6 mouse cellular contexts compared by ENCODE assay signal in the genomic region with DNA sequence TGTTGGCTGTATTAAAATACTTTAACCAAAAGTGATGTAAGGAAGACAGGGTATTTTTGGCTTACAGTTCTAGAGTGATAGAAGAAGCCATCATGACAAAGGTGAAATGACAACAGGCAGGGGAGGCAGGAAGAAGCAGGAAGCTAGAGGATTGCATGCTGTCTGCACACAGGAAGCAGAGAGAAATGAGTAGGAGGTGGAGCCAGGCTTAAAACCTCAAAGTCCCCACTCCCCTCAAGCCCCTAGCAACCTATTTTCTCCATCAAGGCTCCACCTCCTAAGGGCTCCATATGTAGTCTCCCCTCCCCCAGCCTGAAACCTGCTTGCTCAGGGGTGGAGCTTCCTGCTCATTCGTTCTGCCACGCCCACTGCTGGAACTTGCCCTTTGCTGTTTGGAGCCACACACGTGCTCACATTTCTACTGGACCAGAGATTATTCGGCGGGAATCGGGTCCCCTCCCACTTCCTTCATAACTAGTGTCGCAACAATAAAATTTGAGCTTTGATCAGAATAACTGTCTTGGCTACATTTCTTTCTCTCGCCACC.
A peak's percentile ranks its signal among the peaks of the same experiment; 100 is the strongest.
DNase-seq lines count a peak whose midpoint lies in the region; ATAC-seq and TF ChIP-seq lines count a peak whose summit lies in the region.
"Not testable (repeated sequence)": the region's sequence is repeated elsewhere in the genome, so short reads cannot be mapped to it uniquely, and the experiment has no call there.

No protein-coding gene starts in this region.

- H3K27me3 ChIP-seq in hindbrain, embryonic 10.5 days (ENCODE audit: insufficient read depth, poor library complexity, severe bottlenecking); kidney, adult 2 months (replicated peaks; ENCODE audit: control insufficient read depth, insufficient read depth, low read length); stomach, postnatal 0 days (ENCODE audit: control insufficient read depth, insufficient read depth, low read length): not testable (repeated sequence)

- not testable (repeated sequence) for H3K9me3 ChIP-seq in hindbrain, embryonic 10.5 days; stomach, postnatal 0 days (ENCODE audit: control insufficient read depth, low read length)

- not testable (repeated sequence) for H3K36me3 ChIP-seq in hindbrain, embryonic 10.5 days; kidney, adult 2 months (ENCODE audit: control insufficient read depth, insufficient read depth, low read length); stomach, postnatal 0 days (ENCODE audit: control insufficient read depth, insufficient read depth, low read length)

- peak; percentile 73 for DNase-seq in R1 (ENCODE audit: low read depth, low spot score)
- DNase-seq in hindbrain, embryonic 10.5 days (ENCODE audit: low spot score) = not testable (repeated sequence)
- DNase-seq in kidney, adult 2 months = peak; percentile 15
- DNase-seq in lung, postnatal 10 days = peak; percentile 12
- peak; percentile 75 for DNase-seq in stomach, postnatal 0 days (ENCODE audit: low spot score)

- peaks cover 22% of the 10 kb centered on the region for H3K4me1 ChIP-seq in hindbrain, embryonic 10.5 days (replicated peaks)
- H3K4me1 ChIP-seq in kidney, adult 2 months (ENCODE audit: control insufficient read depth, insufficient read depth, low read length); stomach, postnatal 0 days (replicated peaks; ENCODE audit: control insufficient read depth, insufficient read depth): not testable (repeated sequence)

- not testable (repeated sequence) for TF ChIP-seq EP300 in stomach, postnatal 0 days (optimal IDR thresholded peaks at IDR 0.05)

- not testable (repeated sequence) for H3K9ac ChIP-seq in stomach, postnatal 0 days (ENCODE audit: low read length)

- not testable (repeated sequence) for H3K4me3 ChIP-seq in hindbrain, embryonic 10.5 days; kidney, adult 2 months (ENCODE audit: insufficient read depth, low read depth, low read length); stomach, postnatal 0 days (ENCODE audit: low read depth, low read length)

- 70% methylated on average over 8 of the region's 8 CpGs for WGBS in hindbrain, embryonic 10.5 days
- WGBS in kidney, adult 2 months = 53% methylated on average over 7 of the region's 8 CpGs
- 49% methylated on average over 7 of the region's 8 CpGs for WGBS in stomach, postnatal 0 days

- peak; percentile 85 for ATAC-seq in granulocyte monocyte progenitor cell, adult 5-6 weeks (replicated peaks; ENCODE audit: poor library complexity, severe bottlenecking)
- ATAC-seq in stomach, postnatal 0 days (ENCODE audit: low FRiP score, low TSS enrichment) = not testable (repeated sequence)

- not testable (repeated sequence) for TF ChIP-seq POLR2A in kidney, adult 2 months (IDR thresholded peaks at IDR 0.05; ENCODE audit: low read depth, low read length)

- TF ChIP-seq CTCF in kidney, adult 2 months (conservative IDR thresholded peaks at IDR 0.05; ENCODE audit: insufficient read depth, insufficient read length, low read depth, low read length); stomach, postnatal 0 days (IDR thresholded peaks at IDR 0.05; ENCODE audit: low read depth): not testable (repeated sequence)

- peak overlapping the region; percentile 45; the same call in 1 of the 2 replicates for H3K27ac ChIP-seq in hindbrain, embryonic 10.5 days
- H3K27ac ChIP-seq in kidney, adult 2 months (ENCODE audit: insufficient read depth, low read depth, low read length); stomach, postnatal 0 days (replicated peaks): not testable (repeated sequence)

- not testable (repeated sequence) for H3K4me2 ChIP-seq in stomach, postnatal 0 days (replicated peaks; ENCODE audit: low read depth)
